Mouse (Mus musculus): Measurements from ENCODE around the gene Itga1.

- no peak for TF ChIP-seq CTCF (IDR thresholded peaks at IDR 0.05; ENCODE audit: control insufficient read depth, insufficient read depth, insufficient replicate concordance, low read depth, low read length)
- TF ChIP-seq POLR2A (IDR thresholded peaks at IDR 0.05; ENCODE audit: control insufficient read depth, low read depth, low read length), result no peak
Observed at GRCm38 (mm10) chr13:115118195-115118594, 16.4 kb upstream of the Itga1 start.

Measured in testis, adult 2 months (tissue).